9 mouse cellular contexts compared by ENCODE assay signal in genomic region chr15:73997197-73997940, GRCm38 (mm10).
A peak's percentile ranks its signal among the peaks of the same experiment; 100 is the strongest.
DNase-seq lines count a peak whose midpoint lies in the region; ATAC-seq and TF ChIP-seq lines count a peak whose summit lies in the region.
"Had no signal": no experiment of that assay in that cellular context is flagged by ENCODE, and none has a peak within 500 bp of the region (broad histone marks: within the 10 kb centered on the region; RNA-seq: fewer than 3 reads in every experiment).

No protein-coding gene starts in this region.

- H3K27ac ChIP-seq in kidney, embryonic 15.5 days = no peak overlapping the region
- H3K27ac ChIP-seq in bone marrow, adult 2 months (ENCODE audit: control insufficient read depth, insufficient read depth, low read depth, low read length, poor library complexity) = no peak overlapping the region
- H3K27ac ChIP-seq in forebrain, embryonic 10.5 days = no peak overlapping the region
- H3K27ac ChIP-seq in liver, embryonic 14.5 days = no peak overlapping the region
- H3K27ac ChIP-seq: limb, embryonic 12.5 days had no signal

- peaks cover 36% of the 10 kb centered on the region for H3K27me3 ChIP-seq in kidney, embryonic 15.5 days
- H3K27me3 ChIP-seq in forebrain, embryonic 10.5 days (ENCODE audit: poor library complexity, severe bottlenecking) = peaks cover 20% of the 10 kb centered on the region; the same call in 1 of the 2 replicates
- H3K27me3 ChIP-seq in liver, embryonic 14.5 days (ENCODE audit: control insufficient read depth, insufficient read depth, low read length) = no peaks in the 10 kb centered on the region

- H3K4me3 ChIP-seq in kidney, embryonic 15.5 days (replicated peaks) = no peak overlapping the region
- H3K4me3 ChIP-seq in bone marrow, adult 2 months (replicated peaks; ENCODE audit: control insufficient read depth, low read depth, low read length) = no peak overlapping the region
- no peak overlapping the region for H3K4me3 ChIP-seq in forebrain, embryonic 10.5 days
- H3K4me3 ChIP-seq in liver, embryonic 14.5 days (ENCODE audit: insufficient read depth in 1 of 2, low read depth in 2 of 2, low read length in 2 of 2) = no peak overlapping the region
- H3K4me3 ChIP-seq: limb, embryonic 12.5 days had no signal

- peak; percentile 40; the same call in 1 of the 2 replicates for TF ChIP-seq CTCF in bone marrow, adult 2 months (IDR thresholded peaks at IDR 0.05; ENCODE audit: control insufficient read depth, insufficient read depth, low read length)
- TF ChIP-seq CTCF in liver, embryonic 14.5 days (IDR thresholded peaks at IDR 0.05; ENCODE audit: low read depth) = peak; percentile 70

- ATAC-seq in kidney, embryonic 15.5 days (replicated peaks; ENCODE audit: low FRiP score) = no peak
- no peak for ATAC-seq in liver, embryonic 14.5 days (ENCODE audit: insufficient read depth)
- ATAC-seq in megakaryocyte, adult 5-6 weeks (ENCODE audit: poor library complexity, severe bottlenecking) = no peak

- no peak overlapping the region for H3K4me2 ChIP-seq in kidney, embryonic 15.5 days
- H3K4me2 ChIP-seq in liver, embryonic 14.5 days (ENCODE audit: low read depth) = no peak overlapping the region
- H3K4me2 ChIP-seq: limb, embryonic 12.5 days had no signal

- 27% methylated on average over 17 of the region's 17 CpGs for WGBS in kidney, embryonic 15.5 days
- WGBS in bone marrow, adult 2 months = 25% methylated on average over 17 of the region's 17 CpGs
- 31% methylated on average over 17 of the region's 17 CpGs for WGBS in forebrain, embryonic 10.5 days
- WGBS in liver, embryonic 14.5 days (ENCODE audit: insufficient replicate concordance) = 21% methylated on average over 17 of the region's 17 CpGs

- peak; percentile 37 for DNase-seq in kidney, adult 18-20 months
- peak; percentile 73 for DNase-seq in forebrain, embryonic 10.5 days (ENCODE audit: extremely low spot score, low spot score)
- DNase-seq in induced T-regulatory cell, adult 2 months (ENCODE audit: low read depth) = peak; percentile 7
- no peak for DNase-seq in liver, embryonic 14.5 days (ENCODE audit: low read depth in 3 of 3, low spot score in 3 of 3)
- DNase-seq in ovary, postnatal 14 days (ENCODE audit: low spot score) = peak; percentile 48

- no peaks in the 10 kb centered on the region for H3K9me3 ChIP-seq in kidney, embryonic 15.5 days (replicated peaks)
- no peaks in the 10 kb centered on the region for H3K9me3 ChIP-seq in forebrain, embryonic 10.5 days
- H3K9me3 ChIP-seq in liver, embryonic 14.5 days (ENCODE audit: control insufficient read depth, low read length) = no peaks in the 10 kb centered on the region
- H3K9me3 ChIP-seq: limb, embryonic 12.5 days had no signal

- no peak for TF ChIP-seq EP300 in liver, embryonic 14.5 days (IDR thresholded peaks at IDR 0.05; ENCODE audit: low read depth)

- no peak for TF ChIP-seq POLR2A in bone marrow, adult 2 months (IDR thresholded peaks at IDR 0.05; ENCODE audit: borderline replicate concordance, control insufficient read depth, low read depth, low read length)

- no peak overlapping the region for H3K9ac ChIP-seq in kidney, embryonic 15.5 days
- H3K9ac ChIP-seq in liver, embryonic 14.5 days (replicated peaks) = no peak overlapping the region
- H3K9ac ChIP-seq: limb, embryonic 12.5 days had no signal

- H3K4me1 ChIP-seq in kidney, embryonic 15.5 days = no peaks in the 10 kb centered on the region
- H3K4me1 ChIP-seq in bone marrow, adult 2 months (ENCODE audit: control insufficient read depth, insufficient read depth, low read length) = no peaks in the 10 kb centered on the region
- H3K4me1 ChIP-seq in forebrain, embryonic 10.5 days = peaks cover 19% of the 10 kb centered on the region
- H3K4me1 ChIP-seq in liver, embryonic 14.5 days (replicated peaks; ENCODE audit: control insufficient read depth in 2 of 2, insufficient read depth in 2 of 2, low read length in 1 of 2) = no peaks in the 10 kb centered on the region
- H3K4me1 ChIP-seq: limb, embryonic 12.5 days had no signal

- no peaks in the 10 kb centered on the region for H3K36me3 ChIP-seq in kidney, embryonic 15.5 days
- H3K36me3 ChIP-seq in forebrain, embryonic 10.5 days (replicated peaks) = no peaks in the 10 kb centered on the region
- H3K36me3 ChIP-seq in liver, embryonic 14.5 days (replicated peaks; ENCODE audit: control insufficient read depth, insufficient read depth, low read depth) = no peaks in the 10 kb centered on the region
- H3K36me3 ChIP-seq: limb, embryonic 12.5 days had no signal

Comparison
In these comparisons a context has a peak if more than half of its experiments do, and no peak if none do; other contexts are left out.
1. DNase-seq: peak in kidney, adult 18-20 months (single experiment), forebrain, embryonic 10.5 days (single experiment), induced T-regulatory cell, adult 2 months (single experiment) and ovary, postnatal 14 days (single experiment); none in liver, embryonic 14.5 days (0 of 3).